Mouse (Mus musculus) spleen, postnatal 0 days (tissue): ENCODE measurements around the gene Dppa4. TPM values are rescaled to one million over a fixed set of nuclear protein-coding genes. Genes with fewer than 3 reads are reported as not detected.

Experiments
- polyA plus RNA-seq: library from polyadenylated mRNA; unstranded; fragments of >200 nt; fragmentation: Nextera tagmentation; extraction: Ambion mirVana; gene quantifications from 2 replicates; pipeline ENCODE4 v1.2.1, GENCODE M21; 2015

The Dppa4 gene
- 0.18 TPM in 1 of 2 replicates, not detected in the other for polyA plus RNA-seq

DNA sequence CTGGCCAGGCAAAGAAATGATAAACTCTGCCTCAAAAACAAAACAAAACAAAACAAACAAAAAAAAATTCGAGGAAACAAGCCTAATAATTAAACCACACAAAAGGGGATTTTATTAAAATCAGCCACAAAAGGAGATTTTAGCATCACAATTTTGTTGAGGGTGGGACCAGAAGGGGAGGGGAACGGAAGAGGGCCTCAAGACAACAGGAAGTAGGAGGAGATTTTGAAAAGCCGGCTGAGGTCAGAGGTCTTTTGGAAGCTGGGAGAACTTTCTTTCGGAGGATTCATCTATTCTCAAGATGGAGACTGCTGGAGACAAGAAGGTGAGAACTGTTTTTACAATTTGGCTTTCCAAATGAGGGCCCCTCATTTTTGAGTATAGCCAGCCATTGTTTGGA is at the start of gene Dppa4:
TSS of gene Dppa4 (plus strand) at position 217 of the 400 bp plus-strand sequence.

DNA sequence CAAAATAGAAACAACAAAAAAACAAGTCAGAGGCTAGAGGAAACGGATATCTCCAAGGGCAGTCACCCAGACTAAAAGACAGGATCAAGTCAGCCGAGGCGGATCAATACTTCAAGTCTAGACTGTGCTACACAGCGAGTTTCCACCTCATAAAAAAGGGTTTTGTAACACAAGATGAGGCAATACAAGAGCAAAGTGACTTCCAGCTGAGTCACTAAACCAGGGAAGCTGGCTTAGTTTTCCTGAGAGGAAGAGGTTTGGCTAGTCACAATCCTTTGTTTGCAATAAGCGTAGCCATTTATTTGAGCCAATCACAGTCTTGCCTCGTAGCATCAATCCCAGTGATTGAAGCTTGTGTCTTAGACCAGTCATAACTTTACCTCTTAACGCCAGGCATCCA is 20.0 kb downstream of the Dppa4 start, which contains the start of gene Dppa2:
TSS of gene Dppa2 (plus strand) at position 400 of the 400 bp plus-strand sequence.

Other genes with a start within 250 kb of the Dppa4 start
- gene Dppa2, start 20.2 kb downstream of the Dppa4 start, polyA plus RNA-seq, result not detected in 2 replicates
- not detected in 2 replicates for gene Gm5485, start 128.7 kb downstream of the Dppa4 start, polyA plus RNA-seq
- not detected in 2 replicates for gene Morc1, start 147.5 kb downstream of the Dppa4 start, polyA plus RNA-seq